Mouse (Mus musculus) liver, embryonic 12.5 days (tissue): ENCODE data around the gene Serinc2. TPM values are rescaled to one million over a fixed set of nuclear protein-coding genes. Genes with fewer than 3 reads are reported as not detected.
"Not testable (repeated sequence)": the region's sequence is repeated elsewhere in the genome, so short reads cannot be mapped to it uniquely, and the experiment has no call there.

ENCODE experiments used
- ATAC-seq: fragments of 200-750 bp; cut with Nextera tagmentation; 2 replicates; pipeline ENCODE4 v1.8.0; 2017; ENCODE audit warnings: moderate number of reproducible peaks, mild to moderate bottlenecking, moderate library complexity
- H3K27ac ChIP-seq: fragments of 300-500 bp; sonication (generic); 2 replicates; pipeline ENCODE4 v1.5.1; 2016; ENCODE audit warnings: mild to moderate bottlenecking
- H3K27me3 ChIP-seq: fragments of 300-500 bp; sonication (generic); replicated peaks from 2 replicates; pipeline ENCODE4 v1.6.1; 2016; ENCODE audit warnings: mild to moderate bottlenecking, moderate library complexity
- H3K36me3 ChIP-seq: fragments of 300-500 bp; sonication (generic); 2 replicates; pipeline ENCODE4 v1.6.1; 2016; ENCODE audit warnings: mild to moderate bottlenecking, moderate library complexity
- H3K4me1 ChIP-seq: fragments of 300-500 bp; sonication (generic); 2 replicates; pipeline ENCODE4 v1.6.1; 2016
- H3K4me2 ChIP-seq: fragments of 300-500 bp; sonication (generic); 2 replicates; pipeline ENCODE4 v1.6.1; 2016; ENCODE audit warnings: mild to moderate bottlenecking, moderate library complexity
- H3K4me3 ChIP-seq: fragments of 300-500 bp; sonication (generic); 2 replicates; pipeline ENCODE4 v1.5.1; 2016; ENCODE audit warnings: mild to moderate bottlenecking, moderate library complexity
- H3K9ac ChIP-seq: fragments of 300-500 bp; sonication (generic); 2 replicates; pipeline ENCODE4 v1.6.1; 2016; ENCODE audit warnings: mild to moderate bottlenecking, moderate library complexity
- H3K9me3 ChIP-seq: fragments of 300-500 bp; sonication (generic); replicated peaks from 2 replicates; pipeline ENCODE4 v1.6.1; 2016; ENCODE audit warnings: mild to moderate bottlenecking, moderate library complexity
- WGBS: fragments of 180-500 bp; shearing (Covaris S2); methylation state at CpG from one replicate; pipeline ENCODE4 v1.1.7; 2016; ENCODE audit not compliant: insufficient replicate concordance; 5-methylcytosine and 5-hydroxymethylcytosine counted together
- polyA plus RNA-seq: library from polyadenylated mRNA; unstranded; fragments of >200 nt; fragmentation: Nextera tagmentation; extraction: Ambion mirVana; gene quantifications from 2 replicates; pipeline ENCODE4 v1.2.1, GENCODE M21; 2016

Serinc2 gene
- polyA plus RNA-seq, 1 experiment from 2014 or later: 1.7 TPM

GRCm38 (mm10) chr4:130251763-130252162 lies 27.2 kb downstream of the Serinc2 start:
- peaks cover 14% of the 10 kb centered on the region for H3K27me3 ChIP-seq
- no peaks in the 10 kb centered on the region for H3K9me3 ChIP-seq
- peak overlapping the region; percentile 51 for H3K4me3 ChIP-seq
- WGBS: 36% methylated on average over 3 of the region's 3 CpGs
- H3K27ac ChIP-seq: peak overlapping the region; percentile 90
- no peaks in the 10 kb centered on the region for H3K36me3 ChIP-seq
- peak overlapping the region; percentile 70 for H3K4me2 ChIP-seq
- H3K4me1 ChIP-seq: peaks cover 41% of the 10 kb centered on the region
- no peak for ATAC-seq
- H3K9ac ChIP-seq: peak overlapping the region; percentile 72

- Histone ChIP-seq H3K27ac (peak overlapping the region; percentile 90), H3K4me3 (peak overlapping the region; percentile 51), H3K36me3 (no peaks in the 10 kb centered on the region), H3K9ac (peak overlapping the region; percentile 72), H3K9me3 (no peaks in the 10 kb centered on the region), H3K4me2 (peak overlapping the region; percentile 70), H3K27me3 (peaks cover 20% of the 10 kb centered on the region), H3K4me1 (peaks cover 44% of the 10 kb centered on the region)
- no peak for ATAC-seq
- 23% methylated on average over 7 of the region's 7 CpGs for WGBS
Observed at GRCm38 (mm10) chr4:130251172-130251705, 27.8 kb downstream of the Serinc2 start.

GRCm38 (mm10) chr4:130248636-130249035 lies 30.4 kb downstream of the Serinc2 start:
- no peak for ATAC-seq

GRCm38 (mm10) chr4:130246132-130246531 lies 32.9 kb downstream of the Serinc2 start:
- ATAC-seq: no peak
- H3K4me3 ChIP-seq: no peak overlapping the region
- no peaks in the 10 kb centered on the region for H3K36me3 ChIP-seq
- 2% methylated on average over 6 of the region's 6 CpGs for WGBS
- H3K4me1 ChIP-seq: peaks cover 63% of the 10 kb centered on the region
- H3K27ac ChIP-seq: no peak overlapping the region
- H3K9ac ChIP-seq: no peak overlapping the region
- H3K27me3 ChIP-seq: peaks cover 32% of the 10 kb centered on the region
- no peaks in the 10 kb centered on the region for H3K9me3 ChIP-seq
- H3K4me2 ChIP-seq: no peak overlapping the region

More at GRCm38 (mm10) chr4:130248636-130249035, 30.4 kb downstream of the Serinc2 start:
- Histone ChIP-seq H3K27ac (no peak overlapping the region), H3K27me3 (peaks cover 32% of the 10 kb centered on the region), H3K4me3 (no peak overlapping the region), H3K36me3 (no peaks in the 10 kb centered on the region), H3K4me1 (peaks cover 64% of the 10 kb centered on the region), H3K4me2 (no peak overlapping the region), H3K9ac (no peak overlapping the region), H3K9me3 (no peaks in the 10 kb centered on the region)
- 71% methylated on average over 3 of the region's 3 CpGs for WGBS

- WGBS: 28% methylated on average over 8 of the region's 8 CpGs
- Histone ChIP-seq H3K27me3 (peaks cover 33% of the 10 kb centered on the region), H3K4me2 (peak overlapping the region; percentile 38), H3K4me3 (peak overlapping the region; percentile 24), H3K9ac (peak overlapping the region; percentile 25), H3K27ac (peak overlapping the region; percentile 67; the same call in 1 of the 2 replicates), H3K36me3 (no peaks in the 10 kb centered on the region), H3K4me1 (peaks cover 55% of the 10 kb centered on the region), H3K9me3 (no peaks in the 10 kb centered on the region)
- ATAC-seq: peak; percentile 28; the same call in 1 of the 2 replicates
Observed at GRCm38 (mm10) chr4:130244749-130245148, 34.3 kb downstream of the Serinc2 start.

GRCm38 (mm10) chr4:130243621-130244020 lies 35.4 kb downstream of the Serinc2 start:
- H3K4me3 ChIP-seq: peak overlapping the region; percentile 29
- WGBS: 39% methylated on average over 1 of the region's 1 CpGs
- peaks cover 33% of the 10 kb centered on the region for H3K27me3 ChIP-seq
- not testable (repeated sequence) for H3K9me3 ChIP-seq, H3K9ac ChIP-seq, H3K36me3 ChIP-seq
- peak overlapping the region; percentile 82 for H3K27ac ChIP-seq
- peak; percentile 64 for ATAC-seq
- peak overlapping the region; percentile 38 for H3K4me2 ChIP-seq
- peaks cover 55% of the 10 kb centered on the region for H3K4me1 ChIP-seq

GRCm38 (mm10) chr4:130242956-130243355 lies 36.0 kb downstream of the Serinc2 start:
- Histone ChIP-seq H3K4me1 (peaks cover 55% of the 10 kb centered on the region), H3K9me3 (no peaks in the 10 kb centered on the region), H3K36me3 (no peaks in the 10 kb centered on the region), H3K27ac (peak overlapping the region; percentile 82), H3K9ac (0 out of 2 replicates have a peak overlapping the region, but pooled peaks have one; percentile 4), H3K4me3 (peak overlapping the region; percentile 29), H3K4me2 (peak overlapping the region; percentile 38), H3K27me3 (peaks cover 33% of the 10 kb centered on the region)
- WGBS: 57% methylated on average over 5 of the region's 5 CpGs
- peak; percentile 85 for ATAC-seq

- Histone ChIP-seq H3K4me1 (peaks cover 47% of the 10 kb centered on the region), H3K27me3 (peaks cover 20% of the 10 kb centered on the region), H3K9ac (no peak overlapping the region), H3K4me2 (no peak overlapping the region), H3K27ac (no peak overlapping the region), H3K9me3 (no peaks in the 10 kb centered on the region), H3K36me3 (no peaks in the 10 kb centered on the region), H3K4me3 (no peak overlapping the region)
- 25% methylated on average over 5 of the region's 5 CpGs for WGBS
- ATAC-seq: no peak
Observed at GRCm38 (mm10) chr4:130240695-130241094, 38.3 kb downstream of the Serinc2 start.

- no peak for ATAC-seq
- H3K4me2 ChIP-seq: no peak overlapping the region
- H3K27me3 ChIP-seq: peaks cover 11% of the 10 kb centered on the region
- no peak overlapping the region for H3K9ac ChIP-seq
- no peaks in the 10 kb centered on the region for H3K36me3 ChIP-seq
- 81% methylated on average over 4 of the region's 4 CpGs for WGBS
- no peaks in the 10 kb centered on the region for H3K9me3 ChIP-seq
- no peak overlapping the region for H3K27ac ChIP-seq
- H3K4me1 ChIP-seq: peaks cover 17% of the 10 kb centered on the region
- no peak overlapping the region for H3K4me3 ChIP-seq
Observed at GRCm38 (mm10) chr4:130237607-130238006, 41.4 kb downstream of the Serinc2 start.

GRCm38 (mm10) chr4:130236361-130236760 lies 42.6 kb downstream of the Serinc2 start:
- no peak overlapping the region for H3K9ac ChIP-seq
- H3K9me3 ChIP-seq: no peaks in the 10 kb centered on the region
- WGBS: 42% methylated on average over 8 of the region's 8 CpGs
- no peak overlapping the region for H3K27ac ChIP-seq
- H3K4me3 ChIP-seq: no peak overlapping the region
- H3K36me3 ChIP-seq: no peaks in the 10 kb centered on the region
- H3K4me1 ChIP-seq: 0 out of 2 replicates have a peak, but pooled peaks cover 5% of the 10 kb centered on the region
- no peak overlapping the region for H3K4me2 ChIP-seq
- ATAC-seq: no peak
- H3K27me3 ChIP-seq: peaks cover 11% of the 10 kb centered on the region

- peaks cover 40% of the 10 kb centered on the region for H3K27me3 ChIP-seq
- no peaks in the 10 kb centered on the region for H3K9me3 ChIP-seq
- no peaks in the 10 kb centered on the region for H3K4me1 ChIP-seq
- H3K4me2 ChIP-seq: no peak overlapping the region
- H3K36me3 ChIP-seq: no peaks in the 10 kb centered on the region
- no peak overlapping the region for H3K4me3 ChIP-seq
- no peak for ATAC-seq
- no peak overlapping the region for H3K9ac ChIP-seq
- H3K27ac ChIP-seq: no peak overlapping the region
Observed at GRCm38 (mm10) chr4:130224071-130224470, 54.9 kb downstream of the Serinc2 start.

GRCm38 (mm10) chr4:130222179-130222578 lies 56.8 kb downstream of the Serinc2 start, which contains the start of gene Gm853:
TSS of gene Gm853 (minus strand) at chr4:130222401.
- H3K27me3 ChIP-seq: peaks cover 40% of the 10 kb centered on the region
- H3K4me2 ChIP-seq: no peak within 1 kb of the TSS
- no peak within 1 kb of the TSS for H3K9ac ChIP-seq
- no peaks in the 10 kb centered on the region for H3K4me1 ChIP-seq
- WGBS: 50% methylated on average over 4 of the region's 4 CpGs
- H3K27ac ChIP-seq: no peak within 1 kb of the TSS
- ATAC-seq: no peak
- no peak within 1 kb of the TSS for H3K4me3 ChIP-seq
- H3K36me3 ChIP-seq: no peaks in the 10 kb centered on the region
- H3K9me3 ChIP-seq: no peaks in the 10 kb centered on the region

GRCm38 (mm10) chr4:130220176-130220575 lies 58.8 kb downstream of the Serinc2 start:
- Histone ChIP-seq H3K4me1 (peaks cover 4% of the 10 kb centered on the region; the same call in 1 of the 2 replicates), H3K27me3 (peaks cover 49% of the 10 kb centered on the region), H3K4me2 (no peak overlapping the region), H3K4me3 (no peak overlapping the region), H3K36me3 (no peaks in the 10 kb centered on the region), H3K27ac (no peak overlapping the region), H3K9me3 (no peaks in the 10 kb centered on the region), H3K9ac (no peak overlapping the region)
- WGBS: 64% methylated on average over 9 of the region's 9 CpGs
- no peak for ATAC-seq
